Mouse (Mus musculus) right cerebral cortex, postnatal 14 days (tissue): ENCODE results near the gene Ccdc136.

Experiments used
- DNase-seq: peaks from one replicate; pipeline ENCODE4 v3.0.0; 2022

The Ccdc136 gene

DNA sequence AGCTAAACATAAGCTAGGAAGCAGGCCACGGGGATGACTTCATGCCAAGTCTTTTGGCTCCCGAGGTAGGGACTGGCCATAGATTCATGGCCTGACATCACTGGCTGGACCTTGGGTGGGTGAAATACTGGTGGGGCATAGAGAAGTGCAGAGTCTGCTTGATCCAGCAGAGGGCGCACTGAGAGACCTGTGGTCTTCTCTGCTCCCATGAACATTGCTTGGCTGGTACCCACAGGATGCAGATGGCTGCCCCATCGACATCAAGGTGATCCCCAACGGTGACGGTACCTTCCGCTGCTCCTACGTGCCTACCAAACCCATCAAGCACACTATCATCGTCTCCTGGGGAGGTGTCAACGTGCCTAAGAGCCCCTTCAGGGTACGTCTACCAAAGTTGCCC is 48.7 kb downstream of the Ccdc136 start:
- no peak for DNase-seq

- no peak for DNase-seq
Measured at GRCm38 (mm10) chr6:29445354-29445753, 49.2 kb downstream of the Ccdc136 start.

DNA sequence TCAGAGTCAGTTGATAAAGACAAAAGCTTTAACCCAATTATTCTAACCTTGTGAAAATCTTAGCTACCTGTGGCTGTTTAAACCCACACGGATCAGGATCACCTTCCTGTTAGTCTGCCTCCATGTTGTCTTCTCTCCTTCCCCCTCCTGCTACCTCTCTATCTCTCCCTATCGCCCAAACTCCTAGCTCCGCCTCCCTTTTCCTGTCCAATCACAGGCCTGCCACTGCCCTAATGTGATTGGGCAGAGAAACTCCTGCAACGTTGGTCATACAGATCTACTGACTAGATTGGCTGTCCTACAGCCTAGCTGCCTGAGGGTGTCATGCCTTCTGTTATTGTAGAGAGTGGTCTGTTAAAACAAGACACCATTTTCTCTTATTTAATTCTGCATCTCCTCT is 53.7 kb downstream of the Ccdc136 start:
- no peak for DNase-seq

- DNase-seq = no peak
Measured at GRCm38 (mm10) chr6:29450667-29451066, 54.6 kb downstream of the Ccdc136 start.

DNA sequence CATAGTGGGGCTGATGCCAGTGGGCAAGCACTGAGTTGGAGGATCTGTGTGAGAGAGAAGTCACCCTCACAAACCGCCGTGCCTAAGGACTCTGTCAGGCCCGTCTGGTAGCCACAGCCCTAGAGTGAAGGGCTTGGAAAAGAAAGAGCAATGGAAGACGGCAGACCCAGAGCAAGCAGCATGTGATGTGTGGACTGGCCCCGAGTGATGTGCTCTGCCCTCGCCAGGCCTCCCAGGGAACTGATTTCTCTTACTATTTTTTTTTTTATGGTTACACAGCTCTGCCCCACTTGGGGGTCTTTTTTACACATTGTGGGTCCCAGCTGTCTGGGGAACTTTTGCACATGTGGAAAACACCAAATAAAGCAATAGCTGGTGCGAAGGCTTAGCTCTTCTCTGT is 65.4 kb downstream of the Ccdc136 start:
- DNase-seq = no peak

DNA sequence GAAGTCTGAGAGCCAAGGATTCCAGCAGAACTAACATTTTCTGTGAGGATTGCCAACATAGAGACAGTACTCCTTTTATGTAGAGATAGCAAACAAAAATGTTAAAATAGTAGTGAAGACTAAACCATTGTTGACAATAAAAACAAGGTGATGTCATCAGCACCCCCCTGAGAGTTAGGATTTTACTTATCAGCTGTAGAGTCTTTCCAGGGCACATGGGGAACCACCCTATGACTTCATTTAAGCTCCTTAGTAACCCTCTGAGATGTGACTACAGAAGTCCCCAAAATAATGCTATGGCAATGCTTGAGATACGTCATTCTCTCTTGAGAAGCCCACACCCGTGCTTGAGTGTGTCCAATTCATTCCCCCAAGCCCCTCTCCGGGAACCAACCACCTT is 67.3 kb downstream of the Ccdc136 start:
- no peak for DNase-seq

- DNase-seq = peak; percentile 93
Measured at GRCm38 (mm10) chr6:29467583-29468354, 71.7 kb downstream of the Ccdc136 start, which contains the start of gene Atp6v1f. Atp6v1f (plus strand) TSS chr6:29467718.

- no peak for DNase-seq
Measured at GRCm38 (mm10) chr6:29468851-29469250, 72.7 kb downstream of the Ccdc136 start.

- no peak for DNase-seq
Measured at GRCm38 (mm10) chr6:29471137-29471536, 75.0 kb downstream of the Ccdc136 start, which contains the start of gene Atp6v1fnb. Atp6v1fnb (plus strand) TSS chr6:29471437.

DNA sequence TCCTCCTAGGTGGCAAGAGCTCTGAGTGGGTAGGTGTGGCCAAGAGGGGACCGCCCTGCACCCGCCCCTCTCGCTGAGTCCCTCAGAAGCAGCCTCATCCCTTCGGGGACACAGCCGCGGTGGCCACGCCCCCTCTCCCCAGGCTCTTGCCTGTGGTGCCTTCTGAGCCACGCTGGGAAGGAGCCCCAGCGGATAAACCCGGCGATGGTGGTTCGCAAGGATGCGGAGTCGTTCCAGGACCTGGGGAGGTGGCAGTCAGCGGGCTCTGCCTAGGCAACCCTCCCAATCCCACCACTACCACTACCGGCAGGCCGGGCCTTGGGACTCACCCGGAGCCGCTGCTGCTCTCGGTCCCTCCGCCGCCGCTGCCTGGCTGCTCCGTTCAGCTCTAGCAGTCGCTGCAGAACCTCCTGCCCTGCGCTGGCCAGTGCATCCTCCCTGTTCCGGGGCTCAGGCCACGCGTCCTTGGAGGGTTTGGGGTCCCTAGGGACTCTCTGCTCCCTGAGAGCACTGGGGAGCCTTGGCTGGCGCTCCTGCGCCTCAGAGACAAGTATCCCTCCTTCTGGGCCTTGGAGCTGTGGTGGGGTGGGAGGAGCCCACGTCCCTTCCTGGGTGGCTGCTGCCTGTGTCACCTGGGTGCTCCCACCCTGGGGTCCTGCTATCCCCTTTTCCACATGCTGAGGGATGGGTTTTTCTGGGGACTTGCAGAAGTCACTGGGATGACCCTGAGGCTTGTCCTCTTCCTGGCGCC is 78.0 kb downstream of the Ccdc136 start:
- DNase-seq = peak; percentile 72

DNA sequence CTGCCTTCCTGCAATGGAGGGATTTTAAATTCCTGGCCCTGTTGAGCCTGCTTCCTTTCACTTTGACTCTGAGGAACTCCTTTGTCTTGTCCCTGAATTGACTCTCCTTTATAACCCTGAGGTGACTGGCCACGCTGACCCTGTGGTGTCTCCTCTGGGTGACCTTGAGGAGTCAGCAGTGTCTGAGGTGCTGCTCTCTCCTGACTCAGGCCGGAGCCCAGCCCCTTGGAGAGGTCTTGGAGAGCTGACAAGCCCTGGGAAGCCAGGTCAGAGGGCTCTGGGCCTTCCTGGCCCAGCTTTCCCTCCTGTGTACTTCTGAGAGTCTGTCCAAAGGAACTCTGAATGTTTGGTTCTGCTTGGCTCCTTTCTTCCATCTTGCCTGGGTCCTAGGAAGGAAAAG is 78.6 kb downstream of the Ccdc136 start:
- DNase-seq = no peak
